Mouse (Mus musculus): Measurements from ENCODE around the gene Nfix.

DNA sequence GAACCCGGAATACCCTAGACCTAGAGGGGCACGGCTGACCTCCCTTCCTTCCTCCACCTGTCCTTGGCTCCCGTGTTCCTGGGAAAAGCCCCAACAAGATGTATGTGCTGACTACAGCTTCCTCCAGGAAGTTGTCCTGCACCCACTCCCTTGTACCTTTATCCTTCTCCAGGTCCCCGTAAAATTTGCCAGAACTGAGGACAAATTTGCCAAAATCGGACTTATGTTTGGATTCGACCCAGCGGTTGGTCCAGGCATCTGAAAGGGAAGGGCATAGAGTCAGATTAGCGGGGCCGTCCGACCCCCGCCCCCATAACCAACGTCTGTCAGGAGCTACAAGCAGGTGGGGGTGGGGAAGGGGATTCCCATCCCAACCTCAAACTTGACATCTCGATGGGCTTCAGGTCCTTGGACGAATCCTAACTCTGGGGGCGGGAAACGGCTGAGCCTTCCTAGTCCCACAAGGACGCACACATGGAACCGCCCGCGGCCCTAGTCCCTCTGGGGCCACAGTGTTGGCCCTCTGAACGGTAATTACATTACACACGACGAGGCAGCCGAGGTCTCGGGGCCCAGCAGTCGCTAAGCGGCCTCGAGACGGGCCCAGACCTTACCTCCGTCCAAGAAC is 46.1 kb upstream of the Nfix start:
- TF ChIP-seq CTCF (IDR thresholded peaks at IDR 0.05; ENCODE audit: low read depth, low read length), result no peak
- no peak for TF ChIP-seq POLR2A (IDR thresholded peaks at IDR 0.05; ENCODE audit: insufficient read depth, low read length)

All from ES-Bruce4 (cell line).